Mouse (Mus musculus): Measurements from ENCODE around the gene Parvb. TPM values are rescaled to one million over a fixed set of nuclear protein-coding genes. Genes with fewer than 3 reads are reported as not detected.

Gene Parvb
- total RNA-seq, 2 experiments from 2014 or later: 33.2 to 42.1 TPM

- DNase-seq: no peak
These were observed 62.5 kb downstream of the Parvb start for GRCm38 (mm10) chr15:84294391-84294790.

- peak; percentile 55 for DNase-seq
These were observed 63.4 kb downstream of the Parvb start for GRCm38 (mm10) chr15:84295225-84295624.

GRCm38 (mm10) chr15:84297454-84297853 is 65.6 kb downstream of the Parvb start:
- DNase-seq: no peak

- DNase-seq: no peak
These were observed 67.0 kb downstream of the Parvb start for GRCm38 (mm10) chr15:84298804-84299370.

- DNase-seq: no peak
These were observed 68.0 kb downstream of the Parvb start for GRCm38 (mm10) chr15:84299662-84300333.

- no peak for DNase-seq
These were observed 68.7 kb downstream of the Parvb start for GRCm38 (mm10) chr15:84300591-84300990.

GRCm38 (mm10) chr15:84301026-84301425 is 69.2 kb downstream of the Parvb start:
- DNase-seq: peak; percentile 70

- DNase-seq: no peak
These were observed 70.0 kb downstream of the Parvb start for GRCm38 (mm10) chr15:84301641-84302420.

GRCm38 (mm10) chr15:84303264-84303663 is 71.4 kb downstream of the Parvb start:
- DNase-seq: no peak

- DNase-seq: no peak
These were observed 73.5 kb downstream of the Parvb start for GRCm38 (mm10) chr15:84305333-84305732.

- DNase-seq: no peak
These were observed 78.4 kb downstream of the Parvb start for GRCm38 (mm10) chr15:84310271-84310670.

GRCm38 (mm10) chr15:84311295-84312085 is 79.6 kb downstream of the Parvb start:
- DNase-seq: no peak

- DNase-seq: no peak
These were observed 81.2 kb downstream of the Parvb start for GRCm38 (mm10) chr15:84312878-84313565.

GRCm38 (mm10) chr15:84313566-84313878 is 81.7 kb downstream of the Parvb start:
- DNase-seq: no peak

- no peak for DNase-seq
These were observed 82.7 kb downstream of the Parvb start for GRCm38 (mm10) chr15:84314420-84315080.

GRCm38 (mm10) chr15:84315276-84316046 is 83.6 kb downstream of the Parvb start:
- DNase-seq: no peak

GRCm38 (mm10) chr15:84319393-84319792 is 87.5 kb downstream of the Parvb start:
- no peak for DNase-seq

- no peak for DNase-seq
These were observed 89.8 kb downstream of the Parvb start for GRCm38 (mm10) chr15:84321544-84322174.

- no peak for DNase-seq
These were observed 92.4 kb downstream of the Parvb start, which contains the start of gene Parvg for GRCm38 (mm10) chr15:84323966-84324869. Gene Parvg (plus strand): TSS chr15:84324026.

Measured in adrenal gland, postnatal 10 days (tissue).